Mouse (Mus musculus) cerebellum, adult 9-10 months (tissue): ENCODE results near the gene Tmem202.

Source experiments
- DNase-seq: peaks from one replicate; pipeline ENCODE4 v3.0.0; 2022

The Tmem202 gene

GRCm38 (mm10) chr9:59531645-59532044 lies 8.0 kb downstream of the Tmem202 start:
- no peak for DNase-seq

GRCm38 (mm10) chr9:59528274-59528673 lies 11.4 kb downstream of the Tmem202 start:
- DNase-seq = no peak

GRCm38 (mm10) chr9:59527580-59527979 lies 12.1 kb downstream of the Tmem202 start:
- no peak for DNase-seq

GRCm38 (mm10) chr9:59526727-59527126 lies 12.9 kb downstream of the Tmem202 start:
- DNase-seq = no peak

- DNase-seq = no peak
Observed at GRCm38 (mm10) chr9:59522906-59523305, 16.7 kb downstream of the Tmem202 start.

GRCm38 (mm10) chr9:59519396-59519795 lies 20.3 kb downstream of the Tmem202 start:
- DNase-seq = no peak

- no peak for DNase-seq
Observed at GRCm38 (mm10) chr9:59518976-59519375, 20.7 kb downstream of the Tmem202 start.

GRCm38 (mm10) chr9:59517127-59517526 lies 22.5 kb downstream of the Tmem202 start:
- no peak for DNase-seq

- no peak for DNase-seq
Observed at GRCm38 (mm10) chr9:59515069-59515468, 24.6 kb downstream of the Tmem202 start.

- DNase-seq = no peak
Observed at GRCm38 (mm10) chr9:59512381-59512780, 27.3 kb downstream of the Tmem202 start.

- DNase-seq = no peak
Observed at GRCm38 (mm10) chr9:59508146-59508545, 31.5 kb downstream of the Tmem202 start.

- no peak for DNase-seq
Observed at GRCm38 (mm10) chr9:59487331-59487730, 52.3 kb downstream of the Tmem202 start.

GRCm38 (mm10) chr9:59486549-59487065 lies 53.0 kb downstream of the Tmem202 start, which contains the start of gene Arih1:
Arih1 (minus strand) TSS chr9:59486618.
- peak; percentile 98 for DNase-seq

- no peak for DNase-seq
Observed at GRCm38 (mm10) chr9:59486076-59486518, 53.5 kb downstream of the Tmem202 start.

GRCm38 (mm10) chr9:59485511-59486075 lies 54.1 kb downstream of the Tmem202 start:
- peak; percentile 64 for DNase-seq

GRCm38 (mm10) chr9:59484760-59485159 lies 54.9 kb downstream of the Tmem202 start:
- no peak for DNase-seq

GRCm38 (mm10) chr9:59482419-59482818 lies 57.2 kb downstream of the Tmem202 start:
- no peak for DNase-seq

- DNase-seq = no peak
Observed at GRCm38 (mm10) chr9:59476617-59477016, 63.0 kb downstream of the Tmem202 start.

GRCm38 (mm10) chr9:59474838-59475237 lies 64.8 kb downstream of the Tmem202 start:
- DNase-seq = no peak

- no peak for DNase-seq
Observed at GRCm38 (mm10) chr9:59473171-59473570, 66.5 kb downstream of the Tmem202 start.

GRCm38 (mm10) chr9:59469446-59469845 lies 70.2 kb downstream of the Tmem202 start:
- no peak for DNase-seq
